Mouse (Mus musculus): ENCODE results near the gene Rnf212b.

DNA sequence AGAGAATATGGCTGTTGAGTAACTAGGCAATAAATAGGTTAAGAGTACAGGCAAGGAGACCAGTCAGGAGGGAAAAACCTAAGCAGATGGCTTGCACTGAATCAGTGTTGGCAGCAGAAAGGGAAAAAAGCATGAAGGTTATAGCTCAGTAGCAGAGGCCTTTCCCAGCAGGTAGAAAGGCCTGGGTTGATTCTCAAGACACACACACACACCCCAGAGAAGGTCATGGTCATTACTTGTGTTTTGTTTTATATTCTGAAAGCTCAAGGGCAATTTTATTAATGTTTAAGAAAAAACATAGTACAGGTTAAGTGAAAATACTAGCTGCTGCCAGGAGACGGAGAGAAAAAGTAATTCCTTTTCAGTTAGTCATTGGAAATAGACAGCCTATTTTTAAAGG lies 9.8 kb downstream of the Rnf212b start:
- TF ChIP-seq CTCF (IDR thresholded peaks at IDR 0.05; ENCODE audit: low read depth): no peak
- no peak for TF ChIP-seq EP300 (IDR thresholded peaks at IDR 0.05; ENCODE audit: low read depth)
